Mouse (Mus musculus) midbrain, embryonic 10.5 days (tissue): ENCODE data around the gene Foxj3. TPM values are rescaled to one million over a fixed set of nuclear protein-coding genes. Genes with fewer than 3 reads are reported as not detected.
A peak's percentile ranks its signal among the peaks of the same experiment; 100 is the strongest.
"Not testable (repeated sequence)": the region's sequence is repeated elsewhere in the genome, so short reads cannot be mapped to it uniquely, and the experiment has no call there.

Source experiments
- DNase-seq: peaks from one replicate; pipeline ENCODE4 v3.0.0-alpha.2; 2017; ENCODE audit warnings: low spot score
- H3K27ac ChIP-seq: fragments of 300-500 bp; sonication (generic); replicated peaks from 2 replicates; pipeline ENCODE4 v1.5.1; 2016; ENCODE audit warnings: mild to moderate bottlenecking
- H3K27me3 ChIP-seq: fragments of 300-500 bp; sonication (generic); 2 replicates; pipeline ENCODE4 v1.6.1; 2016; ENCODE audit warnings: low read depth, mild to moderate bottlenecking; ENCODE audit not compliant: poor library complexity, severe bottlenecking
- H3K36me3 ChIP-seq: fragments of 300-500 bp; sonication (generic); 2 replicates; pipeline ENCODE4 v1.6.1; 2016; ENCODE audit warnings: mild to moderate bottlenecking, moderate library complexity
- H3K4me1 ChIP-seq: fragments of 300-500 bp; sonication (generic); 2 replicates; pipeline ENCODE4 v1.6.1; 2016
- H3K4me3 ChIP-seq: fragments of 300-500 bp; sonication (generic); 2 replicates; pipeline ENCODE4 v1.5.1; 2016; ENCODE audit warnings: mild to moderate bottlenecking, moderate library complexity
- H3K9me3 ChIP-seq: fragments of 300-500 bp; sonication (generic); replicated peaks from 2 replicates; pipeline ENCODE4 v1.6.1; 2016; ENCODE audit warnings: mild to moderate bottlenecking
- WGBS: fragments of 180-500 bp; shearing (Covaris S2); methylation state at CpG from one replicate; pipeline ENCODE4 v1.1.7; 2016; 5-methylcytosine and 5-hydroxymethylcytosine counted together
- polyA plus RNA-seq: library from polyadenylated mRNA; unstranded; fragments of >200 nt; fragmentation: Nextera tagmentation; extraction: Ambion mirVana; gene quantifications from 2 replicates; pipeline ENCODE4 v1.2.1, GENCODE M21; 2016

Foxj3 gene
- 18.1 and 20.1 TPM in 2 replicates for polyA plus RNA-seq

GRCm38 (mm10) chr4:119536615-119537014 lies at the start of gene Foxj3:
Gene Foxj3 (plus strand): TSS chr4:119537004.
- peaks cover 19% of the 10 kb centered on the region for H3K4me1 ChIP-seq
- not testable (repeated sequence) for H3K9me3 ChIP-seq, DNase-seq

GRCm38 (mm10) chr4:119489666-119490065 lies 47.1 kb upstream of the Foxj3 start:
- Histone ChIP-seq H3K4me3 (no peak overlapping the region), H3K27ac (no peak overlapping the region), H3K9me3 (no peaks in the 10 kb centered on the region), H3K36me3 (no peaks in the 10 kb centered on the region), H3K27me3 (peaks cover 40% of the 10 kb centered on the region), H3K4me1 (peaks cover 17% of the 10 kb centered on the region)
- no peak for DNase-seq
- 91% methylated on average over 10 of the region's 10 CpGs for WGBS

More at GRCm38 (mm10) chr4:119536615-119537014, at the start of gene Foxj3:
- H3K27ac ChIP-seq, H3K27me3 ChIP-seq, H3K36me3 ChIP-seq, H3K4me3 ChIP-seq: not testable (repeated sequence)
- 97% methylated on average over 4 of the region's 4 CpGs for WGBS

GRCm38 (mm10) chr4:119490806-119491205 lies 46.0 kb upstream of the Foxj3 start:
- no peak overlapping the region for H3K27ac ChIP-seq
- 82% methylated on average over 3 of the region's 3 CpGs for WGBS
- peaks cover 17% of the 10 kb centered on the region for H3K4me1 ChIP-seq
- no peak overlapping the region for H3K4me3 ChIP-seq
- no peaks in the 10 kb centered on the region for H3K36me3 ChIP-seq
- H3K27me3 ChIP-seq: peaks cover 44% of the 10 kb centered on the region
- DNase-seq: peak; percentile 30
- H3K9me3 ChIP-seq: no peaks in the 10 kb centered on the region

- H3K27ac ChIP-seq: peak within 1 kb of the TSS; percentile 86
These were observed 44.4 kb upstream of the Foxj3 start, which contains the start of gene Rimkla for GRCm38 (mm10) chr4:119492291-119492932. Gene Rimkla (minus strand): TSS chr4:119492628.

GRCm38 (mm10) chr4:119492933-119493327 lies 43.9 kb upstream of the Foxj3 start:
- Histone ChIP-seq H3K9me3 (no peaks in the 10 kb centered on the region), H3K36me3 (no peaks in the 10 kb centered on the region), H3K27me3 (peaks cover 49% of the 10 kb centered on the region), H3K27ac (peak overlapping the region; percentile 86), H3K4me3 (peak overlapping the region; percentile 73), H3K4me1 (peaks cover 17% of the 10 kb centered on the region)
- DNase-seq: no peak
- 36% methylated on average over 10 of the region's 10 CpGs for WGBS

More at GRCm38 (mm10) chr4:119492291-119492932, 44.4 kb upstream of the Foxj3 start, which contains the start of gene Rimkla:
- WGBS: under 1% methylated on average over 59 of the region's 77 CpGs
- H3K9me3 ChIP-seq: no peaks in the 10 kb centered on the region
- peak within 1 kb of the TSS; percentile 73 for H3K4me3 ChIP-seq
- H3K27me3 ChIP-seq: peaks cover 49% of the 10 kb centered on the region
- DNase-seq: peak; percentile 84
- H3K36me3 ChIP-seq: no peaks in the 10 kb centered on the region
- H3K4me1 ChIP-seq: peaks cover 17% of the 10 kb centered on the region

- DNase-seq: no peak
- 74% methylated on average over 5 of the region's 5 CpGs for WGBS
- no peaks in the 10 kb centered on the region for H3K36me3 ChIP-seq
- H3K9me3 ChIP-seq: no peaks in the 10 kb centered on the region
- H3K27ac ChIP-seq: no peak overlapping the region
- H3K4me3 ChIP-seq: no peak overlapping the region
- H3K4me1 ChIP-seq: no peaks in the 10 kb centered on the region
- peaks cover 22% of the 10 kb centered on the region for H3K27me3 ChIP-seq
These were observed 38.4 kb upstream of the Foxj3 start for GRCm38 (mm10) chr4:119498319-119498848.

GRCm38 (mm10) chr4:119511591-119511990 lies 25.2 kb upstream of the Foxj3 start:
- no peaks in the 10 kb centered on the region for H3K36me3 ChIP-seq
- WGBS: 63% methylated on average over 2 of the region's 2 CpGs
- no peak for DNase-seq
- no peaks in the 10 kb centered on the region for H3K27me3 ChIP-seq
- no peak overlapping the region for H3K4me3 ChIP-seq
- H3K9me3 ChIP-seq: no peaks in the 10 kb centered on the region
- H3K27ac ChIP-seq: no peak overlapping the region
- no peaks in the 10 kb centered on the region for H3K4me1 ChIP-seq

GRCm38 (mm10) chr4:119512731-119513141 lies 24.1 kb upstream of the Foxj3 start:
- no peak for DNase-seq
- H3K4me3 ChIP-seq: no peak overlapping the region
- H3K27ac ChIP-seq: no peak overlapping the region
- no peaks in the 10 kb centered on the region for H3K36me3 ChIP-seq
- WGBS: 82% methylated on average over 3 of the region's 3 CpGs
- H3K4me1 ChIP-seq: no peaks in the 10 kb centered on the region
- no peaks in the 10 kb centered on the region for H3K9me3 ChIP-seq
- no peaks in the 10 kb centered on the region for H3K27me3 ChIP-seq

- H3K4me3 ChIP-seq: no peak overlapping the region
- no peaks in the 10 kb centered on the region for H3K9me3 ChIP-seq
- H3K4me1 ChIP-seq: peaks cover 7% of the 10 kb centered on the region; the same call in 1 of the 2 replicates
- no peak for DNase-seq
- no peaks in the 10 kb centered on the region for H3K27me3 ChIP-seq
- no peak overlapping the region for H3K27ac ChIP-seq
- 81% methylated on average over 4 of the region's 4 CpGs for WGBS
- H3K36me3 ChIP-seq: no peaks in the 10 kb centered on the region
These were observed 13.2 kb upstream of the Foxj3 start for GRCm38 (mm10) chr4:119523575-119523974.

GRCm38 (mm10) chr4:119524010-119524409 lies 12.8 kb upstream of the Foxj3 start:
- H3K27ac ChIP-seq: no peak overlapping the region
- WGBS: 84% methylated on average over 1 of the region's 1 CpGs
- no peak overlapping the region for H3K4me3 ChIP-seq
- no peaks in the 10 kb centered on the region for H3K9me3 ChIP-seq
- peaks cover 7% of the 10 kb centered on the region; the same call in 1 of the 2 replicates for H3K4me1 ChIP-seq
- no peaks in the 10 kb centered on the region for H3K27me3 ChIP-seq
- H3K36me3 ChIP-seq: no peaks in the 10 kb centered on the region
- no peak for DNase-seq

GRCm38 (mm10) chr4:119524466-119524865 lies 12.3 kb upstream of the Foxj3 start:
- DNase-seq: no peak
- peaks cover 7% of the 10 kb centered on the region; the same call in 1 of the 2 replicates for H3K4me1 ChIP-seq
- H3K27ac ChIP-seq: no peak overlapping the region
- H3K4me3 ChIP-seq: no peak overlapping the region
- no peaks in the 10 kb centered on the region for H3K27me3 ChIP-seq
- H3K36me3 ChIP-seq: no peaks in the 10 kb centered on the region
- WGBS: 83% methylated on average over 2 of the region's 2 CpGs
- H3K9me3 ChIP-seq: no peaks in the 10 kb centered on the region

- Histone ChIP-seq H3K9me3 (no peaks in the 10 kb centered on the region), H3K27me3 (no peaks in the 10 kb centered on the region), H3K4me3 (no peak overlapping the region), H3K36me3 (no peaks in the 10 kb centered on the region), H3K4me1 (peaks cover 7% of the 10 kb centered on the region; the same call in 1 of the 2 replicates), H3K27ac (no peak overlapping the region)
- no peak for DNase-seq
These were observed 10.4 kb upstream of the Foxj3 start for GRCm38 (mm10) chr4:119526329-119526845.

GRCm38 (mm10) chr4:119531813-119532212 lies 5.0 kb upstream of the Foxj3 start:
- no peaks in the 10 kb centered on the region for H3K9me3 ChIP-seq
- 65% methylated on average over 2 of the region's 2 CpGs for WGBS
- H3K27ac ChIP-seq: no peak overlapping the region
- no peaks in the 10 kb centered on the region for H3K36me3 ChIP-seq
- no peaks in the 10 kb centered on the region; the same call in 1 of the 2 replicates for H3K4me1 ChIP-seq
- DNase-seq: no peak
- H3K4me3 ChIP-seq: no peak overlapping the region
- no peaks in the 10 kb centered on the region for H3K27me3 ChIP-seq
